Mouse (Mus musculus): ENCODE results near the gene P2rx3.

Gene P2rx3

DNA sequence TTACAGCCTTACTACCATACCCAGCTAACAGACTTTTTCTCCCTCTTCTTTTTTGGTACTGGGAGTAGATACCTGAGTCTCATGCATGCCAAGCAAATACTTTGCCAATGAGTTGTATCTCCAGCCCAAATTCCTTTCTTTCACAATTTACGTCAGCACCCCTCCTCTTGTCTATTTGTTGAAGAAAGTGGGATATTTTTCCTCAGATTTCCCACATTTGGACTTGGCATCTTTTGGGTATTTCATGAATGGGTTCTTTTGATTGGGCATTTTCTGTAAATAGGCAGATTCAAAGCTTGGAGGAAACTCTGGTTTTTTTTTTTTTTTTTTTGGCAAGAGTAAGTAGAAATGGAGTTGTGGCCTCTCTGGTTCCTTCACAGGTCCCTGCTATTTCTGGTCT is 85.0 kb downstream of the P2rx3 start:
- in situ Hi-C loops (cut with MboI; ENCODE audit: low pct_unique_long_range_greater_than_20kb in 1 of 2, low sequenced_read_pairs in 2 of 2, unreplicated experiment in 1 of 2) = no loop called here

GRCm38 (mm10) chr2:84951027-84951426 is 86.2 kb downstream of the P2rx3 start:
- in situ Hi-C loops (cut with MboI; ENCODE audit: low pct_unique_long_range_greater_than_20kb in 1 of 2, low sequenced_read_pairs in 2 of 2, unreplicated experiment in 1 of 2) = no loop called here

GRCm38 (mm10) chr2:84948721-84949120 is 88.5 kb downstream of the P2rx3 start:
- in situ Hi-C loops (cut with MboI; ENCODE audit: low pct_unique_long_range_greater_than_20kb in 1 of 2, low sequenced_read_pairs in 2 of 2, unreplicated experiment in 1 of 2) = no loop called here
